Mouse (Mus musculus) adrenal gland, postnatal 25 days (tissue): Measurements from ENCODE around the gene Gm5580. TPM values are rescaled to one million over a fixed set of nuclear protein-coding genes. Genes with fewer than 3 reads are reported as not detected.
"Not testable (repeated sequence)": the region's sequence is repeated elsewhere in the genome, so short reads cannot be mapped to it uniquely, and the experiment has no call there.

Source experiments
- DNase-seq: peaks from one replicate; pipeline ENCODE4 v3.0.0; 2021; ENCODE audit warnings: mixed read lengths
- long read RNA-seq: library from polyadenylated mRNA; stranded (forward); transcript quantifications from one replicate; pipeline ENCODE4 v2.0.0, GENCODE M21; 2021
- total RNA-seq: library from RNA; stranded (reverse); gene quantifications from 2 replicates; pipeline ENCODE4 v1.2.3, GENCODE M21; 2021

Gene Gm5580
- 1.8 and 3.0 TPM in 2 replicates for total RNA-seq
- long read RNA-seq: 0 reads

- not testable (repeated sequence) for DNase-seq
Measured at GRCm38 (mm10) chr6:116550841-116551240, at the start of gene Gm5580. Gene Gm5580 (plus strand): TSS chr6:116551141.

- DNase-seq: not testable (repeated sequence)
Measured at GRCm38 (mm10) chr6:116506302-116507003, 44.5 kb upstream of the Gm5580 start, which contains the start of gene Olfr212. Gene Olfr212 (plus strand): TSS chr6:116506516.

- DNase-seq: no peak
Measured at GRCm38 (mm10) chr6:116514832-116515231, 36.1 kb upstream of the Gm5580 start.

GRCm38 (mm10) chr6:116538156-116538555, 12.8 kb upstream of the Gm5580 start, which contains the start of gene Olfr213:
Gene Olfr213 (plus strand): TSS chr6:116538456.
- DNase-seq: no peak

GRCm38 (mm10) chr6:116542500-116542899, 8.4 kb upstream of the Gm5580 start:
- no peak for DNase-seq

- DNase-seq: no peak
Measured at GRCm38 (mm10) chr6:116553935-116554334, 3.0 kb downstream of the Gm5580 start, which contains the start of gene Olfr214. Gene Olfr214 (plus strand): TSS chr6:116554235.

- DNase-seq: no peak
Measured at GRCm38 (mm10) chr6:116554952-116555351, 4.0 kb downstream of the Gm5580 start.

- no peak for DNase-seq
Measured at GRCm38 (mm10) chr6:116569834-116570233, 18.9 kb downstream of the Gm5580 start.

GRCm38 (mm10) chr6:116584095-116584494, 33.2 kb downstream of the Gm5580 start, which contains the start of gene Olfr215:
Gene Olfr215 (minus strand): TSS chr6:116584195.
- DNase-seq: no peak

GRCm38 (mm10) chr6:116600969-116601368, 50.0 kb downstream of the Gm5580 start:
- DNase-seq: not testable (repeated sequence)

Other genes starting within 250 kb of the Gm5580 start
- gene March8, start 213.1 kb upstream of the Gm5580 start, total RNA-seq: 65.2 and 78.1 TPM in 2 replicates
- 0.97 and 1.5 TPM in 2 replicates for gene Alox5, start 90.0 kb upstream of the Gm5580 start, total RNA-seq
- gene Olfr211, start 62.0 kb upstream of the Gm5580 start, total RNA-seq: not detected in 2 replicates
- gene Olfr212, start 44.6 kb upstream of the Gm5580 start, total RNA-seq: not detected in 2 replicates
- gene Olfr213, start 12.7 kb upstream of the Gm5580 start, total RNA-seq: not detected in 2 replicates
- gene Olfr214, start 3.1 kb downstream of the Gm5580 start, total RNA-seq: not detected in 2 replicates
- gene Olfr215, start 33.1 kb downstream of the Gm5580 start, total RNA-seq: not detected in 2 replicates
- gene Zfp422, start 77.9 kb downstream of the Gm5580 start, total RNA-seq: 18.8 and 24.6 TPM in 2 replicates
- 3.6 and 4.7 TPM in 2 replicates for gene Depp1, start 99.5 kb downstream of the Gm5580 start, total RNA-seq
- gene Rassf4, start 122.8 kb downstream of the Gm5580 start, total RNA-seq: 2.2 and 4.8 TPM in 2 replicates
- 0.09 and 0.14 TPM in 2 replicates for gene Tmem72, start 165.8 kb downstream of the Gm5580 start, total RNA-seq